ENCODE assay signal across 26 mouse cellular contexts in the genomic region with DNA sequence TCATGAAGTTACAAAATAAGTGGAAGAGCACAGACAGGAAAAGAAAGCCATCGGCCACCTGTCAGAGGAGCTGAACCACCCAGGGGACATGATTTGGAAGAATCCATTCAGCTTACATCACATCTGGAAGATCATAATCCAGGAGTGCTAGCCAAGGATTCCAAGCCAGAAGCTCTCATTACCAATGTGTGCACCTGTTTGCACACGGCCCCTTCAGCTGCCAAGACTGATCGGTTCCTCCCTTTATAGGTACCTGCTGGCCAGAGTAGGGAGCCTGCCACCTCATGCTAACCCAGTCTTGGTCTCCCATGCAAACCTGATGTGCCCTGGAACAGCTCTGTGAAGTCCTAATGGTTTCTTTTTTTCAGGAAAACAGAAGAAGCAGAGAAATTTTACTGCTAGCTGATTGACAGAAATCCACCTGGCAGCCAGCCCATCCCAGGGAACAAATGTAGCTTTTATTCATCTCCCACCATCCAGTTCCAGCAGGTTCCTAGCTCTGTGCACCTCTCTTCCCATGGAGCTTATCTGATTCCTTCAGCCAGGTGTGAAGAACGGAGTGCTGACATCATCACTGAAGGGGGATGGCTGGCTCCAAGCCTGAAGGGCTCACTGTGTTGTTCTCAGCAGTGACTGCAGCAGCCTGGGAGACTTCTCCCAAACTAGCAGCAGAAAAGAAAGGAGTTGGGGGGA. TPM values are rescaled to one million over a fixed set of nuclear protein-coding genes. Genes with fewer than 3 reads are reported as not detected.
DNase-seq lines count a peak whose midpoint lies in the region; ATAC-seq and TF ChIP-seq lines count a peak whose summit lies in the region.
"Had no signal": no experiment of that assay in that cellular context is flagged by ENCODE, and none has a peak within 500 bp of the region (broad histone marks: within the 10 kb centered on the region; RNA-seq: fewer than 3 reads in every experiment).

No protein-coding gene starts in this region.

- no peak overlapping the region for H3K4me2 ChIP-seq in forebrain, postnatal 0 days (ENCODE audit: low read depth)
- H3K4me2 ChIP-seq in forebrain, embryonic 15.5 days (replicated peaks), result no peak overlapping the region
- no peak overlapping the region for H3K4me2 ChIP-seq in lung, embryonic 15.5 days
- H3K4me2 ChIP-seq: heart, embryonic 13.5 days; hindbrain, embryonic 12.5 days; liver, embryonic 11.5 days; midbrain, embryonic 13.5 days had no signal

- no peak overlapping the region for H3K9ac ChIP-seq in forebrain, postnatal 0 days
- no peak overlapping the region for H3K9ac ChIP-seq in forebrain, embryonic 15.5 days (replicated peaks)
- H3K9ac ChIP-seq in lung, embryonic 15.5 days, result no peak overlapping the region
- H3K9ac ChIP-seq: heart, embryonic 13.5 days; hindbrain, embryonic 12.5 days; liver, postnatal 0 days; midbrain, embryonic 13.5 days had no signal

- no peaks in the 10 kb centered on the region for H3K9me3 ChIP-seq in forebrain, postnatal 0 days (ENCODE audit: low read length)
- no peaks in the 10 kb centered on the region for H3K9me3 ChIP-seq in forebrain, embryonic 15.5 days
- H3K9me3 ChIP-seq in lung, embryonic 15.5 days, result no peaks in the 10 kb centered on the region
- H3K9me3 ChIP-seq: heart, embryonic 13.5 days; hindbrain, embryonic 12.5 days; midbrain, embryonic 13.5 days had no signal

- TF ChIP-seq CTCF in forebrain, postnatal 0 days (IDR thresholded peaks at IDR 0.05; ENCODE audit: low read depth), result no peak
- no peak for TF ChIP-seq CTCF in lung, adult 2 months (IDR thresholded peaks at IDR 0.05; ENCODE audit: insufficient read depth, low read length)

- H3K36me3 ChIP-seq in forebrain, postnatal 0 days (ENCODE audit: insufficient read depth), result no peaks in the 10 kb centered on the region
- H3K36me3 ChIP-seq in forebrain, embryonic 15.5 days, result no peaks in the 10 kb centered on the region
- no peaks in the 10 kb centered on the region for H3K36me3 ChIP-seq in lung, embryonic 15.5 days
- H3K36me3 ChIP-seq: heart, embryonic 13.5 days; hindbrain, embryonic 12.5 days; midbrain, embryonic 13.5 days had no signal

- peak; percentile 27 for DNase-seq in forebrain, postnatal 0 days
- peak; percentile 24 for DNase-seq in kidney, postnatal 10 days
- no peak for DNase-seq in kidney, adult 11 months
- DNase-seq in lung, adult 2 months, result no peak
- DNase-seq in brain, adult 2 months (ENCODE audit: low read depth, low spot score), result peak; percentile 19
- no peak for DNase-seq in yolk sac, embryonic 10.5 days (ENCODE audit: low spot score)
- DNase-seq: adrenal gland, postnatal 14 days; cerebellum, adult 9-10 months; gastrocnemius, postnatal 36 days; heart, adult 2 months; heart, postnatal 14 days; kidney, postnatal 25 days; layer of hippocampus, adult 9-11 months; left cerebral cortex, postnatal 4 days; liver, postnatal 0 days; lung, postnatal 36 days had no signal

- H3K4me1 ChIP-seq in forebrain, postnatal 0 days (ENCODE audit: insufficient read depth), result no peaks in the 10 kb centered on the region
- no peaks in the 10 kb centered on the region for H3K4me1 ChIP-seq in forebrain, embryonic 15.5 days
- no peaks in the 10 kb centered on the region for H3K4me1 ChIP-seq in lung, embryonic 15.5 days
- no peaks in the 10 kb centered on the region for H3K4me1 ChIP-seq in lung, adult 2 months (ENCODE audit: control insufficient read depth, insufficient read depth, low read length)
- H3K4me1 ChIP-seq: hindbrain, embryonic 12.5 days; megakaryocyte, embryonic 14.5 days; midbrain, embryonic 13.5 days had no signal

- H3K4me3 ChIP-seq in forebrain, postnatal 0 days (ENCODE audit: low read depth, low read length), result no peak overlapping the region
- no peak overlapping the region for H3K4me3 ChIP-seq in forebrain, embryonic 15.5 days
- H3K4me3 ChIP-seq in lung, embryonic 15.5 days, result no peak overlapping the region
- no peak overlapping the region for H3K4me3 ChIP-seq in lung, adult 2 months (replicated peaks; ENCODE audit: extremely low read depth, low read depth, low read length)
- H3K4me3 ChIP-seq: heart, adult 2 months; heart, embryonic 13.5 days; hindbrain, embryonic 12.5 days; megakaryocyte, embryonic 14.5 days; midbrain, embryonic 13.5 days had no signal

- no peak for TF ChIP-seq POLR2A in lung, adult 2 months (IDR thresholded peaks at IDR 0.05; ENCODE audit: borderline replicate concordance, extremely low read depth, low read depth, low read length)

- 78% methylated on average over 4 of the region's 4 CpGs for WGBS in forebrain, postnatal 0 days
- WGBS in forebrain, embryonic 15.5 days, result 88% methylated on average over 4 of the region's 4 CpGs
- 66% methylated on average over 4 of the region's 4 CpGs for WGBS in lung, embryonic 15.5 days
- 75% methylated on average over 4 of the region's 4 CpGs for WGBS in lung, adult 2 months

- no peak overlapping the region for H3K27ac ChIP-seq in forebrain, postnatal 0 days (ENCODE audit: low read depth, low read length)
- no peak overlapping the region for H3K27ac ChIP-seq in forebrain, embryonic 15.5 days (replicated peaks)
- no peak overlapping the region for H3K27ac ChIP-seq in lung, embryonic 15.5 days
- H3K27ac ChIP-seq: heart, adult 2 months; heart, embryonic 13.5 days; hindbrain, embryonic 12.5 days; midbrain, embryonic 13.5 days had no signal

- ATAC-seq in forebrain, postnatal 0 days, result peak; percentile 59; the same call in 1 of the 2 replicates
- no peak for ATAC-seq in forebrain, embryonic 15.5 days (replicated peaks)
- peak; percentile 42; the same call in 1 of the 2 replicates for ATAC-seq in lung, embryonic 15.5 days (ENCODE audit: borderline replicate concordance, extremely low read depth, low FRiP score, low TSS enrichment)
- ATAC-seq: CD4-positive, CD25-positive, alpha-beta regulatory T cell, adult 4 months; liver, postnatal 0 days; midbrain, embryonic 13.5 days had no signal

- no peaks in the 10 kb centered on the region for H3K27me3 ChIP-seq in forebrain, postnatal 0 days (ENCODE audit: insufficient read depth, low read length)
- H3K27me3 ChIP-seq in forebrain, embryonic 15.5 days, result no peaks in the 10 kb centered on the region
- no peaks in the 10 kb centered on the region for H3K27me3 ChIP-seq in lung, embryonic 15.5 days
- H3K27me3 ChIP-seq: hindbrain, embryonic 12.5 days; megakaryocyte, embryonic 14.5 days; midbrain, embryonic 13.5 days had no signal

RNA-seq across cellular contexts. Expression of a gene that starts 11.5 kb away (rescaled TPM):
- 23.5 and 38.8 TPM in 2 replicates for total RNA-seq in forebrain, postnatal 0 days (2014; rRNA removed)
- polyA plus RNA-seq in forebrain, postnatal 0 days (2015; fragmentation: Nextera tagmentation; extraction: Ambion mirVana), result 14.7 and 29.9 TPM in 2 replicates
- 18.6 and 18.9 TPM in 2 replicates for polyA plus RNA-seq in forebrain, embryonic 15.5 days (2015; fragmentation: Nextera tagmentation; extraction: Ambion mirVana)
- 95.3 and 105 TPM in 2 replicates for polyA plus RNA-seq in lung, embryonic 15.5 days (2015; fragmentation: Nextera tagmentation; extraction: Ambion mirVana)
- polyA plus RNA-seq in lung, adult 2 months (2012; rRNA removed), result 35.8 and 36.1 TPM in 2 replicates
- total RNA-seq: monocyte, adult 5-6 weeks; neutrophil, adult 5-6 weeks had no signal

Comparison
In these comparisons a context has a peak if more than half of its experiments do, and no peak if none do; other contexts are left out.
1. DNase-seq: peak in forebrain, postnatal 0 days (single experiment), kidney, postnatal 10 days (single experiment) and brain, adult 2 months (single experiment); none in kidney, adult 11 months (single experiment), lung, adult 2 months (single experiment) and yolk sac, embryonic 10.5 days (single experiment).